Mouse (Mus musculus) gastrocnemius, adult 18-20 months (tissue): Measurements from ENCODE around the gene Cwh43. TPM values are rescaled to one million over a fixed set of nuclear protein-coding genes. Genes with fewer than 3 reads are reported as not detected.
"Not testable (repeated sequence)": the region's sequence is repeated elsewhere in the genome, so short reads cannot be mapped to it uniquely, and the experiment has no call there.

Experiments
- DNase-seq: peaks from one replicate; pipeline ENCODE4 v3.0.0; 2021; ENCODE audit warnings: low spot score
- total RNA-seq, 2 experiments: library from RNA; stranded (reverse); gene quantifications; 2 replicates each; pipeline ENCODE4 v1.2.3; 2021

The Cwh43 gene
- total RNA-seq, 2 experiments from 2014 or later, result not detected

DNA sequence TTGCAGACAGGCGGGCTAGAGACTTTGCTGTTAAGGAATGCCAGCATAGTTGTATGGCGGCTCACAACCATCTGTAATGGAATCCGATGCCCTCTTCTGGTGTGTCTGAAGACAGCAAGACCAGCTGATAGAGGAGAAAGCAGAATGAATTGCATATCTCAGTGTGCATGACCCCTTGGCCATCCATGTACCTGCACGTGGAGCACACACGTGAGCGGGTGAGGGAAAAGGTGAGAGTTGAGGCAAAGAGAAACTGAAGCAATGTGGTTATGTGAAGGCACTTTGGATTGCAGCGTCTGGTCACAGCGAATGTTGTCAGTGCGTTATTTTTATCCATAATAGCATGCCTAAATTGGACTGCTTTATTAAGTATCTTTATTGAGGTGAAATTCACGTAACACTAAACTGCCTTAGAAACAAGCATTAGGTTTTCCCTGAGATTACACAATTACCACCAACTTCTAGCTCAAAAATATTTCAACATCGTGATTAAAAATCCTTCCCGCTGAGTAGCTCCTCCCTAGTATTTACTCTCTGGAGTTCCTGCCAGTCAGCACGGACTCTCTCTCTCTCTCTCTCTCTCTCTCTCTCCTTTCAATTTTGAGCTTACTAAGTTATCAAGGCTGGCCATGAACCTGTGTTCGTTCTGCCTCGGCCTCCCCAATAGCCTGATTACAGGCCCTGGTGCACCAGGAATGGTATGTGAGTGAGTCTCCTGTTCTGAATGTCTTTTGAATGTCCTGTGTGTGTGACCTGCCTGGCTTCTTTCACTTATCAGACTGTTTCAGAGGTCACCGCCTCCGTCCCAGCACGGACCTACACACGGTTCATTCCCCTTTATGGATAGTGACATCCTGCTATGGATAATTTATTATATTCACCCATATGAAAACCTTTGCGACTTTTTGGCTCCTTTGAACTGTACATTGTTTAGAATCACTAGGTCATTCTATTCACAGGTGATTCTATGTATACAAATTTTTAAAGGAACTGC, 68.8 kb downstream of the Cwh43 start:
- no peak for DNase-seq

DNA sequence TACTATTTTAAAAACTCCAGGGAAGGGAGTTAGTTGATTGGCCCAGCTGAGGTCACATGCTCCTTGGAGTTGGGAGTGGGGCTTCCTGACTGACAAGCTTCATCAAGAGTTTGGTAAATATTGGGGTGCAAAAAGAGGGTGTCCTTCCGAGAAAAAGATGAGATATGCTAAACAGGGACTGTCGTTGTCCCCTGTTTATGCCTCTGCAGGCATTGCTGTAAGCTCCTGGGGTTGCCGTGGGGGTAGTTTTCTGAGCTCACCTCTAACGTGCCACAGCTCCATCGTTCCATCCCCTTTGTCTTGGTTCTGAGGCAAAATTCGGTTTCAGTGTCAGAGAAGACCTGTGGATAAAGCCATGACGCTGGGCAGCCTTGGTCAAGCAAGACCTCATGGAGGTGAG, 74.8 kb downstream of the Cwh43 start, which contains the start of gene Dcun1d4:
TSS of gene Dcun1d4 (plus strand) at position 301 of the 400 bp plus-strand sequence.
- no peak for DNase-seq

DNA sequence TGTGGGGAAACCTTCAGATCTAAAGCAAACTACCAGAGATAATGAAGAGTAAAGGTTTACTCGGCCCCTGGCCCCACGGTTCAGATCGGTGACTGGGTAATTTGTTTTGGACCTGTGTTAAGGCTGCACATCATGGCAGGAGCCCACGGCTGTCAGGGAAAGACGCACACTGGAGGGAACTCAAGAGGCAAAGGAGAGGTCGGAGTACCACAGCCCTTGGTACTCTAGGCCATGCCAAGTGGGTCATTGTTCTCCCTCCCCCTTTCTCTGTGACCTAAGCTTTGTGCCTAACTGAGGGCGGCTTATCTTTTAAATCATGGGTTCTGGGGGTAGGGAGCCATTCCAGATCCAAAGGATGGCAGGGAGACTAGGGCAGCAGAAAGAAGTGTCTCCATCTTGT, 75.5 kb downstream of the Cwh43 start:
- DNase-seq, result no peak

DNA sequence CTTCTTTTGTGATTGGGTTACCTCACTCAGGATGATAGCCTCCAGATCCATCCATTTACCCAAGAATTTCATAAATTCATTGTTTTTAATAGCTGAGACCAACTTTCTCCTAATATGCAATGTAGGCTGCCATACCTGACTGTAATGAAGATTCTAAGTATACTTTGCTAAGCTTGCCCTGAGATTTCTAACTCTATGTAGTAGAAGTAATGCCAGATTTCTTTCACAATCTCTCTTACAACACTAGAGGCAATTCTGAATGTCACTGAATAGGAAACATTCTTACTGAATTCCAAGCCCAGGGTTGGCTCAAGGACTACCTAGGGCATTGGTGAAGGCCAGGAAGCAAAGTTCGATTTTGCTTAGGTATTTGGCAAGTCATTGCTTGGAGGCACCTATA, 76.5 kb downstream of the Cwh43 start:
- DNase-seq, result not testable (repeated sequence)

DNA sequence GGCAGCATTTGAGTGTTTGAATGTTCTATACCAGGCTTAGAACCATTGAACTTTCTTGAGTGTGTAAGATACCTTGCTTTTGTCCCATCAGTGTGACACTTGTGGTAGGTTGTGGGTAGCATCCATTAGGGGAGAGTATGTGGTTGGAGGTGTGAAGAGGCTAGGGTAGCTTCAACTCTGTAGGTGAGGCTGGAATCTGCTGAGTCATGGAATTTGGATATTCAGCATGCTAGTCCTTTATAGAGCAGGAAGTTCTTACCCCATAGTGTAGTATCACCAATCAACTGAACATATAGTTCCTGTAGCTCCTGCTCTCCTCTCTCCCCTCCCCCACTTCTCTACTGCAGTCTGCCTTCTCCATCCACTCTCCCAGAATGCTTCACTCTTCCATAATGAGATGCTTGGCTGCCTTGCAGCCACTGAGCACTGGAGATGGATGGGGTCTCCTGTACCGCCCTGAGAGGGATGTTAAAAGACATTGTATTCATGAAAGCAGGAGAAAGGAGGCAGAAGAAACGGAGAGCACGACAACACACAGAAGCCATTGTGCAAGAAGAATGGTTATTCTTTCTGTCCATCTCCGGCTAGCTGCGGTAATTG, 78.2 kb downstream of the Cwh43 start:
- no peak for DNase-seq

DNA sequence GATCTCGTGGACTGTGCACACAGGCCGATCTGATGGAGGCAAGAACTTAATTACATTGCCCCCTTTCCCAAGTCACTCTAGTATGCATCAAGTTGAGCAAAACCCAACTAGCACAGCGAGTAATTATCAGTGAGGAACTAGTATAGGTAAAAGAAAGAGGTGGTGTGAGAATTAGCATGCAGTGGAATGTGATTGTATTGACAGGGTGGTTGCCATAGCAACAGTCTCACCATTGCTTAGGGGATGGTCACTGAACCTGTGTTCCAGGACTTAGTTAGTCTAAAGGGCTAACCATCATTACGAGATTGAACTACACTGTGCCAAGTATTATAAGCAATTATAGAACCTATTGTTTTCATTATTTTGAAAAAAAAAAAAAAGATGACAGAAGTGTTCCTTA, 80.6 kb downstream of the Cwh43 start:
- DNase-seq, result no peak

DNA sequence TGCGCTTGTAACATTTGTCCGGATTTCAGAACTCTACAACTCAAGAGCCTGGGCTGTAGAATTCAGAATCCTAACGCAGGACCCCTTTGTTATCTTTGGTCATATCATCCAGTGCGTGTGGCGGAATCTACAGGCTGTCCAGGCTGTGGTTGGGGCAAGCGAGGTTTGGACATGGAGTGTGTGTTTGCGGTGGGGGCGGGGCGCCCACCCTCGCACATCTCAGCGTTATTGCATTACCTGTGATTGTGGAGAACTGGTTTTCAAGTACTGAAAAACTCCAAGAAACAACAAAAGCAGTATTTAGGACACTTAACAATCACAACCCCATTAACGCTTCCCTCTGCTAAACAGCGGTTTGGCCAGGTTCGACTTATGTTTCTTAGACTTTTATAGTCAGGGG, 84.0 kb downstream of the Cwh43 start:
- DNase-seq, result no peak

DNA sequence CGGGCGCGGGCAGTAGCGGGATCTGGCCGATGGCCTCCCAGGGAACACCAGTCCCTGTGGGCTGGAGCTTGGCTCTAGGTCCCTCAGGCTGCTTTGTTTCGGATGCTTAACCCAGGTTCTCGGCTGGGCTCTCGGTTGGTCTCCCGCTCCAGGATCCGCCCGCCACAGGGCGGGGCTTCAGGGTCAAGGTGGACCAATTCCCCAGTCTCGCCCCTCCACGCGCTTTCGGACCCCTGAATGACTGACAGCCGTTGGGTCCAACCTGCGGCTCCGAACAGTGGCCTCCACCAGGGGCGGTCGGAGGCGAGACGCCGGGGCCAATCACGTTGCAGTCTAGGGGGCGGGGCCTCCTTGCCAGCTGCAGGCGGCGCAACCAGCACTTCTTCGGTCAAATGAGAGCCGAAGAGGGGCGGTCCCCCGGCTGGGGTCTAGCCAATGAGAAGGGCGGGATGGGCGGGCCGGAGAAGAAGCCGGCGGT, 84.8 kb downstream of the Cwh43 start:
- DNase-seq, result peak; percentile 100

DNA sequence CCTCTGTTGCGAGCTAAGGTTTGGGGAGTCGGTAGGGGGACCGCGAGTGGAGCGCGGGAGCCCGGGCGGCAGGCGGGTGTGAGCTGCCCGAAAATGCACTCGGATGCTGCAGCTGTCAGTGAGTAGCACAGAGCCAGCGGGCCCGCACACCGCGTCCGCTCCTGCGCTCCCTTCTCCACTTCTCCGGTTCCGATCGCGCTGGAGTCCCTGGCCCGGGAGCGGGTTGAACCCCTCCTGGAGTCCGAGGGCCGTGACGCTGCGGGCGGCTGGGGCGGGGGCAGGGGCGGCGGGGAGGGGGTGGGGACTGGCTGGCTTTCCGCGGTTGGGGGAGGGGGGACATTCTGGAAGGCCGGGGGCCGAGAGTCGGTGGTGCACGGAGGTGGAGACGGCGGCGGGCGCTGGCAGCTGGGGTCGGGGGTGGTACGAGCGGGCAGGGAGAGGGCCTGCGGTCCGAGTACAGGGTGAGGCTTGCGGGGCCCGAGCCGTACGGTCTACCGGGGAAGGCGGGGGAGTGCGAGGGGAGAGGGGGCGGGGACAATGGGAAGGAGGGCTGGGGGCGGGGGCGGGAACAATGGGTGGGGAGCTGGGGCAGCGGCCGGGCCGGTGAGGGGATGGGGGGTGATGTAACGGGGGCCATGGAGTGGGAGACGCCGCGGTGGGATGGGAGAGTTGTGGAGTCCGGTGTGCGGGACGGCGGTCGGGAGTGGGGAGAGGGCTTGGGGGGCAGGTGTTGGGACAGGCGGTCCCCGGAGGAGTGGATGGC, 85.4 kb downstream of the Cwh43 start:
- DNase-seq, result no peak

DNA sequence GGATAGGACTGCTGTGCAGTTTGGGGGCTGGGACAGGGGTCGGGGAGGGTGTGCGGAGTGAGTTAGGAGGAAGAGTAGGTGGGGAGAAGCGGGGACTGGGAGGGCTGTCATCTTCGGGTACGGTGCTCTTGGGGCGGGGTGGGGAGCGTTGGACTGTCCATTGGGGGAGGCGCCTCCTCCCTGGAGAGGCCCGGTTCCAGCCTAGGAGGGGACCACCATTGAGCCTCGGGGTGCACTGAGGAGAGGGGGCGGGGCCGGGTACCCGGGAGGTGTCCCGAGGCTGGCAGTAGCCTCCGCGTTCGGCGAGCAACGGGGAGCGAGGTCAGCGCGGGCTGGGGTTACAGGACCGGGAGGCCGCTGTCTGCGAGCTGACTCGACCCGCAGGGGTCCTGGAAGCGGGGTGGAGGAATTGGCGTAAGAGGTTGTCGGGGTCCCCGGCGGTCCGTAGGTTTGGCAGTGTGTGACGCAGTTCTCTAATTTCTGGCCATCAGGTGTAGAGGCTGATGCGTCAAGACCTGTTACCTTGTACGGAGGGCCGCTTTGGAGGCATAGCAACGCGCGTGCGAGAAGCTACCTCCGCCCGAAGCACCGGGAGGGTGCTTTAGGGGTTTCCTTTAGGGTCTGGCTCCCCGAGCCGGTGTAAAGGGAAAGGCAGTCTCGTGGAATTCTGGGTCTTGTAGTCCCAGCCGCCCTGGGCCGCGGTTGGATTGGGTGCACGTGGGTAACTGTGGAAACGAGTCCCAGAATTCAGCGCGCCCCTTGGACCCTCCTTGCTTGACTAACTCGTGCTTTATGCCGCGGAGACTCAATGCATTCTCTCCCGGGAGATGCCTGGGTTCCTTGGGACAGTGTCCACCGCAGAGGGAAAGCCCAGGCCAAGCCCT, 86.2 kb downstream of the Cwh43 start:
- DNase-seq, result peak; percentile 86

DNA sequence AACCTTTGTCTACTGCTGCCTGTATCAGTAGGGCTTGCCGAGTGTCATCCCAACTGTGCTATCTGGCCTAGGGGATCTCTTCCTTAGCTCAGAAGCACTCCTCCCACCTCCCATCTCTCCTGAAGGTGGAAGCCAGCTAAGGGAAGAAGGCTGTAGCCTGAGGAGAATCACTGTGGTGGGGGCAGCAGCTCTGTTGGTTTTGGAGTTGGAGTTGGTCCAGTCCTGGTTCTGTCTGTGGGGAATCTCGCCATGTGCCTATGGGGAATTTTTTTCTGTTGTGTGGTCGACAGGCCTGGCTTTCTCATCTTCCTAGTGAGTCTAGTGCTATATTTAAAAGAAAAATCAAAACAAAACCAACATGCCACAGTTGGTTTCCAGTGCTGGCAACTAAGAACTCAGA, 91.5 kb downstream of the Cwh43 start:
- DNase-seq, result no peak

DNA sequence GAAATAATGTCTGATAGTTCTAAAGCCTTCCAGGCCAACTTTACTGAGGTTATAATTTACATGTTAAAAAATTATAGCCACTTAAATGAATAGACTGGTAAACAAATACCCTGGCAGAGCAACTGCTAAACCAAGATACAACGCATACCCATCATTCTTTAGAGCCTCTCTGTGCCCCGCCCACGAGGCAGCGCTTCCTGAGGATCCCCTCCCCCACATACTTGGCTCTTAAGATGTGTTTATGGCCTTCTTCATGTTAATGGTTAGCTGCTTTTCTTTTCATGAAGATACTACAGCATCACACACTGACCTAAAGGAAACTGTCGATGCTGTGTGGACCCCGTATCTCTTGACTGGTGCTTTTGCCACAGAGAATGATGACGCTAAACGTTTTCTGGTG, 92.7 kb downstream of the Cwh43 start:
- DNase-seq, result no peak

DNA sequence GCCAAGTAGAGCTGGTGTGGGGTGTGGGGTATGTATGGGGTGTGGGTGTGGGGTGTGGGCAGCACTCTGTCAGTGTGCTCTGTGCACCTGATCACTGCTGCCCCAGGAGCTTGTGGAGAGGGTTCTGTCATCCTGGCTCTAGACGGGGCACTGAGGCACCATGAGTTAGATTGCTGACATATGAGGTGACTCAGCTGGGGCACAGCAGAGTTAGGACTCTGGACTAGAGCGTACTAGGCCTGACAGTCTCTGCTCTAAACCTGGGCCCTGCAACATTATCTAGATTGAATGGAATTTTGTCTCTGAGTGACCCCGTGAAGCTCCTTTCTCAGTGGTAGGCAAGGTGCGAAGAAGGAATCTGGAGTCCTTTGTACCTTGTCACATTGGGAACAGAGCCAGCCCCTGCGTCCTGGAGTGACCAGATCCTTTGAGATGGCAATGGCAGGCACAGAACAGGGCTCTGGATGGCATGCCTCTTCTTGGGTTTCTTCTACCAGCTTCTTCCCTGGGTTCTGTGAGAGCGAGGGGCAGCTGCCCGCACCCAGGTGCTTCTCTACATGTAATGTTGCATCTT, 95.1 kb downstream of the Cwh43 start:
- DNase-seq, result no peak

DNA sequence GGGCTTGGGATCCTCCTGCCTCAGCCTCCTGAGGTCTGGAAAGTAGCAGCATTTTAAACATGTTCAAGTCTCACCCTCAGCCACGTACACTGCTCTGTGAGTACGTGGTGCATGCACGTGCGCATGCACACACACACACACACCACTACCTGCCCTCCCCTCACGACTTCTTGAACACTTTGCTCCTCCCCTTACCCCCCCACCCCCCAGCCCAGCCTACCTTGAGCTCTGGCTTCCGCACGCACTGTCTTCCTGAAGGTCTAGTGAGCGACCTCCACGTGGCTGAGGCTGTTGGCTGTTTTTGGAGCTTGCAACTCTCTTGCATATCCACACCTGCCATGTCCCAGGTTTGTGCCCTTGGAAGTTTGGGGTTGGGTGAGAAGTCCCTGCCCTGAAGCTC, 96.5 kb downstream of the Cwh43 start:
- no peak for DNase-seq

Other genes with a start within 250 kb of the Cwh43 start
- 10 to 100 TPM; 13.5 to 14.0 TPM for gene Fryl, start 149.5 kb upstream of the Cwh43 start, total RNA-seq
- gene Ociad1, start 113.3 kb upstream of the Cwh43 start, total RNA-seq, result 100 to 1,000 TPM; 142 to 150 TPM
- gene Ociad2, start 65.0 kb upstream of the Cwh43 start, total RNA-seq, result 10 to 100 TPM; 67.0 to 74.9 TPM
- 10 to 100 TPM; 10.8 to 11.1 TPM for gene Dcun1d4, start 74.9 kb downstream of the Cwh43 start, total RNA-seq
- gene Lrrc66, start 226.5 kb downstream of the Cwh43 start, total RNA-seq, result not detected
- 10 to 100 TPM; 74.1 to 79.0 TPM for gene Sgcb, start 241.7 kb downstream of the Cwh43 start, total RNA-seq
- gene Spata18, start 245.3 kb downstream of the Cwh43 start, total RNA-seq, result under 1 TPM in 1 of 2 experiments, not detected in 1; 0.14 TPM